Mouse (Mus musculus) E14TG2a.4 (cell line): ENCODE results near the gene Krtap3-3.

Experiments used
- CTCF ChIP-seq: conservative IDR thresholded peaks from 2 replicates; pipeline ENCODE4 v1.5.1; 2014; ENCODE audit warnings: low read length
- NANOG ChIP-seq: IDR thresholded peaks from 2 replicates; pipeline ENCODE4 v1.6.1; 2014; ENCODE audit warnings: borderline replicate concordance, low read length, mixed read lengths
- POU5F1 ChIP-seq: IDR thresholded peaks from 2 replicates; pipeline ENCODE4 v1.6.1; 2014; ENCODE audit warnings: low read length, borderline replicate concordance

DNA sequence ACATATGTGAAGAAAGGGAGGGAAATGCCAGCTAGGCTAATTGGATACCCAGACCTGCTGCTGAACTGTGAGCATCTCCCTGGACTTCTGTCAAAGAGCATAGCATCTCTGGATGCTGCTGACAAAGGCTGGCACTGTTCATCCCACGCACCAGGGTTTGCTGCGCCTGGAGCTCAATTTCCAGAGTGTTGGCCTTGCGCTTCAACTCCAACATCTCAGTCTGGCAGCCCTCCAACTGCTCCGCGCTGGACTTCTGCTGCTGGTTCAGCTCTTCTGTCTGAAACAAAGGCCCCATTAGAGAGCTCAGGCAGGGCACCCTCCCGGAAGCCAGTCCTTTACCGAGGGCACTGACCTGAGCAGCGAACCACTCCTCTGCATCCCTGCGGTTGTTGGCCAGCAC lies 10.9 kb downstream of the Krtap3-3 start:
- TF ChIP-seq NANOG: no peak
- no peak for TF ChIP-seq CTCF
- TF ChIP-seq POU5F1: no peak
